Mouse (Mus musculus): Measurements from ENCODE around the gene Erich6. TPM values are rescaled to one million over a fixed set of nuclear protein-coding genes. Genes with fewer than 3 reads are reported as not detected.

Gene Erich6
- polyA plus RNA-seq (2016; fragmentation: Nextera tagmentation; extraction: Ambion mirVana), result 0.06 TPM in 1 of 2 replicates, not detected in the other

DNA sequence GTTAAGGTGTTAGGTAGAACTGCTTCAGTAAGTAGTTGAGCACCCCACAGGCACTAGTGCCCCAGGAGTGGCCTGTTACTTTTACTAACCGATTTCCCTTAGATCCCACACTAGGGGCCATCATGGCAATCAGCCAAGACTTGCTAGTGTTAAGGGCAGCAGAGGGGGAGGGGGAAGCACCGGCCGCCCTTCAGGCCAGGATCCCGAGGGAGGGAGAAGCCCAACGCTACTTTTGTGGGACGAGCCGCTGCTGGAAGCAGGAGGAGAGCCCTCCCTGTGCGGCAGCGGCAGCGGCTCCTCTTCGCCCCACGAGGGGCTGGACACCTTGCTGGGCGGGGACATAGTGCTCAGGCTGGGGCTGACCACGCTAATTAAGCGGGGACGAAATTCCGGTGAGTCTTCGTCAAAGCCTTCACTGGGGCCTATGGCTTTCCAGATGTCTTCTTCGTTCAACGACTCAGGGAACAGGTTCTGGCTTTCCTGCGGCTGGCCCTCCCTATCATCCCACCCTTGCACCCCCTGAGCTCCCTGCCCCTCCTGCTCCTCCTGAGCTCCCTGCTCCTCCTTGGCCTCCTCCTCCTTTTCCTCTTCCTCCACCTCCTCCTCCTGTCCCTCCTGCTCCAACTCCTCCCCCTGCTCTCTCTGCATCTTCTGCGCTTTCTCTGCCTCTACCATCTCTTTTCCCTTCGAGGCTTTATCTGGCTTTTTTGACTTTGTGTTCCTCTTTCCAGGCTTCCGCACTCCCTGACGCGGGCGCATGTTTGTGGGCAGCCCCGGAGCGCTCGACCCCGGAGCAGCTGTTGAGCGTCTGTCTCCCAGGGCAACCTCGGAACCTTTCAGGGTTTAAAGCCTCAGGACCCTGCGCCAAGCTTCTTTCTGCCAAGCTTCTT lies at the start of gene Erich6:
Erich6 (minus strand) TSS at position 802 of the 890 bp plus-strand sequence.
- H3K27me3 ChIP-seq (ENCODE audit: insufficient read depth, poor library complexity, severe bottlenecking), result no peaks in the 10 kb centered on the region
- H3K9me3 ChIP-seq, result no peaks in the 10 kb centered on the region
- peak within 1 kb of the TSS; percentile 64 for H3K4me3 ChIP-seq
- WGBS, result under 1% methylated on average over 34 of the region's 34 CpGs
- peak within 1 kb of the TSS; percentile 70 for H3K27ac ChIP-seq
- peaks cover 8% of the 10 kb centered on the region for H3K4me1 ChIP-seq
- no peaks in the 10 kb centered on the region for H3K36me3 ChIP-seq
- peak; percentile 79 for DNase-seq (ENCODE audit: low spot score)

DNA sequence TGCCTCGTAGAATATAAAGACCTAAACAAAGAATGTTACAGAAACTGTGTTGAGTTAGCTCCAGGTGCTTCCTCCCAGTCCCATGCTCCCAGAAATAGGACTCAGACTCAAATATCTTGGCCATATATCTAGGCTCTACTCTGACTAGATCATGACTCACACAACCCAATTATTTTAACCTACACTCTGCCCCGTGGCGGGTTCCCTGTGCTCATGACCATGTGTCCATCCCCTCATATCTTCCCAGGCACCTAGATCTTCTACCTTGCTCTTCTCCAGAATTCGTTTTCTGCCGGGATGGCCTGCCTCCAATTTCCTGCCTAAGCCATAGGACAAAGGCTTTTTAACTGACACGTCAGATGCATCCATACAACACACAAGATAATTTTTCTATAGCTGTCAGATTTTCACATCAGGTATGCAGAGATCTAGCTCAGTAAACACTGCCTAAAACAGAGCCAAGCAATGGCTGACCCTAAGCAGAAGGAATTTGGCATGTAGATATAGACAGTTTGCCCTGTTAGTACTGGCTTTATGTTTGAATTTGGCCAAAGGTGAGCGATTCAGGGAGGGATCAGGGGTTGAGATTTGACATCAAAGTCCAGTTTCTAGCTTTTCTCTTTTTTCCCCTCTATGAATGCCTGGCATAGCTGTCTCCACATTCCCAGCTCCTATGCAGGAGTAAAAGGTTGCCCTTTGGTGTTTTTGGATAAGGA lies 49.4 kb upstream of the Erich6 start:
- Histone ChIP-seq H3K4me1 (peaks cover 22% of the 10 kb centered on the region; the same call in 1 of the 2 replicates), H3K4me3 (no peak overlapping the region), H3K27me3 (ENCODE audit: insufficient read depth, poor library complexity, severe bottlenecking) (no peaks in the 10 kb centered on the region), H3K9me3 (no peaks in the 10 kb centered on the region), H3K27ac (no peak overlapping the region), H3K36me3 (no peaks in the 10 kb centered on the region)
- no peak for DNase-seq (ENCODE audit: low spot score)
- WGBS, result 81% methylated on average over 7 of the region's 7 CpGs

DNA sequence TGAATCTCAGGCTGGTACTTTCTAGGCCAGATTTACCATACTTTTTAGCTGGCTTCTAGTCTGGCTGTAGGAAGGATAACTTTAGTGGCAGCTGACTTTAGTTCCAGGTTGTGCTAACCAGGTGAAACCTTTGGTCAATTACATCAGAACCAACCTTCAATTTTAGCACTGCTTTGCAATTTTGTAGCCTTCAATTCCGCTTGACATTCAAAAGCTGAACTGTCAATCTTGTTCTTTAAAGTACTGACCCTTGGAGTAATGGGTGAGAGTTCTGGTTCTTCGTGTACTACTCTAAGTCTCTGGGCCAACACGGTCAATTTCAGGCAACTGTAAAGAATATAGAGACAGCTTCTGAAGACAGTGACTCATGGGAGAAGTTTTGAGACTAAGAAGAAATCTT lies 48.4 kb upstream of the Erich6 start:
- no peaks in the 10 kb centered on the region for H3K36me3 ChIP-seq

DNA sequence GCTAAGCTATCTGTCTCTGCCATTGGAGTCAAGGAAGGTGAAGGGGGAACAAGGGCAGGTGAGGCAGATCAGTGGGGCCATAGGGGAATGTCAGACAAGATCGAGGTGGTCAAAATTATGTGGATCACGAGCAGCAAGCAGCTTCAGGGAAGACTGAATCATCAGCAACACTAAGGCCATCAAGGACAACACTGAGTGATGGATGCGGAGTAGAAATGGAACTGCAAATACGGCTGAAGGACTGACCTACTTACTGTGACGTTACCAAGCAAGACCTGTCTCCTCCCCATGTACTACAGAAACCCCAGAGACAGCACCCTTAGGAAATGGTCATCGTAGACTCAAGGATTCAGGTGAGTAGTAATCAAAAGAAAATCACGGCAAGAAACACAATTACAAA lies 46.3 kb upstream of the Erich6 start:
- Histone ChIP-seq H3K4me1 (peaks cover 49% of the 10 kb centered on the region), H3K27me3 (ENCODE audit: insufficient read depth, poor library complexity, severe bottlenecking) (no peaks in the 10 kb centered on the region), H3K27ac (no peak overlapping the region), H3K9me3 (no peaks in the 10 kb centered on the region), H3K4me3 (no peak overlapping the region), H3K36me3 (no peaks in the 10 kb centered on the region)
- DNase-seq (ENCODE audit: low spot score), result no peak
- WGBS, result 84% methylated on average over 7 of the region's 7 CpGs

More for the DNA sequence above, 48.4 kb upstream of the Erich6 start:
- Histone ChIP-seq H3K9me3 (no peaks in the 10 kb centered on the region), H3K27ac (no peak overlapping the region), H3K4me1 (peaks cover 30% of the 10 kb centered on the region), H3K4me3 (no peak overlapping the region), H3K27me3 (ENCODE audit: insufficient read depth, poor library complexity, severe bottlenecking) (no peaks in the 10 kb centered on the region)
- no peak for DNase-seq (ENCODE audit: low spot score)
- 81% methylated on average over 3 of the region's 3 CpGs for WGBS

DNA sequence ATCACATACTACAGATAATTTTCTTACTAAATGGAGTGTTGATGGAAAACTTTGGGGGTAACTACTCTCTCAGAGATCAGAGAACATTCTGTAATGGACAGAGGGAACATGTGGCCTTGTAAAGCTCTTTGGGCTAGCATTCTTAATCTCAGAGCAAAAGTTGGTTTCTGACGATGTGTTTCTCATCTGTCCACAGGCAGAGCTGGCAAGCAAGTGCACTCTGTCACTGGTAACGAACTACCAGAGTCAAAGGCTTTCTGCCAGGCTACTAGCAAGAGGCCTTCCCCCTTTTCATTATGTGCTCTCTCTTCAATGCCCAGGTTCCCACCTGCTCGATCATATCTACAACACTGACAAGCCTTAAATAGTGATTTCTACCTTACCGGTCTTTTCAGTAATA lies 45.3 kb upstream of the Erich6 start:
- Histone ChIP-seq H3K9me3 (no peaks in the 10 kb centered on the region), H3K4me1 (peaks cover 56% of the 10 kb centered on the region), H3K27me3 (ENCODE audit: insufficient read depth, poor library complexity, severe bottlenecking) (no peaks in the 10 kb centered on the region), H3K36me3 (no peaks in the 10 kb centered on the region), H3K27ac (no peak overlapping the region), H3K4me3 (no peak overlapping the region)
- 79% methylated on average over 4 of the region's 4 CpGs for WGBS
- DNase-seq (ENCODE audit: low spot score), result no peak

DNA sequence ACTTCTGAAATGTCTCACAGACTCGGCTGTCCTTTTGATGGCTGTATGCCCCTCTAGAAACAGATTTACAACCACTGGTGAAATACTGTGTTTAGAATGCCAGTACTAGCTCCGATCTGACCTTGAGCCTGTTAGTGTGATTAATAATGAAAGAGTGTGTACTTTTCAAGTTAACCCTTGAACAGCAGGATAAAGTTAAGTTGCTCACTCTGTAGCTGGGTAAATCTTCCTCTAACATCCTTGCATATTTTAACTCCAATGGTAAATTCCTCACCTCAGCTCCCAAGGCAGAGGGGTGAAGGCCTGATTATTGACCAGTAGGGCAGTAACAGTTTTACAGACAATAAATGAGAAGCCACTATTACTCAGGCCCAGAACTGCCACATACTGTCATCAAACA lies 44.8 kb upstream of the Erich6 start:
- Histone ChIP-seq H3K4me3 (no peak overlapping the region), H3K36me3 (no peaks in the 10 kb centered on the region), H3K27me3 (ENCODE audit: insufficient read depth, poor library complexity, severe bottlenecking) (no peaks in the 10 kb centered on the region), H3K27ac (no peak overlapping the region), H3K9me3 (no peaks in the 10 kb centered on the region), H3K4me1 (peaks cover 55% of the 10 kb centered on the region)
- 56% methylated on average over 2 of the region's 2 CpGs for WGBS
- DNase-seq (ENCODE audit: low spot score), result no peak

DNA sequence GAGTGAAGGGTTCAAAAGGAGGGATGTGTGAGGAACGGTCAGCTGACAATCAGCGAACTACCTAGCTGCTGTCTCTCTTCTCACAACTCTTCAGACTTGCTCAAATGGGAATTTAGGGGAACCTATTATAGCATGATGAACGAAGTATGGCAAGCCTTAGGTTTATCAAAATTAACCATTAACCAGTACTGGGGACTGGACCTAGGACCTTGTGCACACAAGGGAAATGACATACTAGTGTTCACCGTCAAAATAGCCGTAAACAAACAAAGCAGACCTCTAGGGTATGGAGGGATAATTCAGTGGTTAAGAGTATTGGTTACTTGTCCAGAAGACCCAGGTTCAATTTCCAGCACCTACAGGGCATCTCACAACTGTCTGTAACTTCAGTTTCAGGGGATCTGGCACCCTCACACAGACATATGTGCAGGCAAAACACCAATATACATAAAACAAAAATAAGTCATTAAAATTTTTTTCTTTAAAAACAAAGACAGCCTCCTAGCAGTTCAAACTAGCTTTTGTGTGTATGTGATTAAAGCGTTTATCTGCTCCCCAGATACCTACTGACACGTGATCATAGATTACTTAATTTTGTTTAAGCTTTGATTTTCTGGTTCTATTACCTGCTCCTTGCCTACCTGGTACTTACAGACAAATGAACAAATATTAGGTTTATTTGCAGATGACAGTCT lies 44.1 kb upstream of the Erich6 start:
- peaks cover 2% of the 10 kb centered on the region; the same call in 1 of the 2 replicates for H3K36me3 ChIP-seq
- DNase-seq (ENCODE audit: low spot score), result no peak
- H3K27me3 ChIP-seq (ENCODE audit: insufficient read depth, poor library complexity, severe bottlenecking), result no peaks in the 10 kb centered on the region
- no peaks in the 10 kb centered on the region for H3K9me3 ChIP-seq
- no peak overlapping the region for H3K4me3 ChIP-seq
- H3K27ac ChIP-seq, result no peak overlapping the region
- H3K4me1 ChIP-seq, result peaks cover 53% of the 10 kb centered on the region
- WGBS, result 80% methylated on average over 7 of the region's 7 CpGs

DNA sequence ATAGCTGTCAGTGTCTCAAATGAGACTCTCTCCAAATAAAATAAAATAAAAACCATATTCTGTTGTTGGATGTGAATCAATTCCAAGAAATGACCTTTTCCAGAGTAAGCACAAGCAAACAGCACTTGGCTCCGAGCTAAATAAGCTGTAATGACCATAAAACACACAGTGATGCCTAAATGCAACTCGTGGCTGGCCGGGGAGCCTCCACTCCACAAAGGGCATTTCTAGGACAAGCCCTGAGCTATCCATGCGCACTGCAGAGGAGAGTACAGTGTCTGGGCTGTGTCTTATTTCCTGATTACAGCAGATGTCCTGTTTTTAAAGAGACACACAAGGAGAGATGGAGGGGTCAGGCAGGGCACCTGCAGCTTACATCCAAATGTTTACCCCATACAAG lies 43.0 kb upstream of the Erich6 start:
- Histone ChIP-seq H3K4me1 (peaks cover 51% of the 10 kb centered on the region), H3K4me3 (no peak overlapping the region), H3K27me3 (ENCODE audit: insufficient read depth, poor library complexity, severe bottlenecking) (no peaks in the 10 kb centered on the region), H3K36me3 (peaks cover 13% of the 10 kb centered on the region), H3K27ac (no peak overlapping the region), H3K9me3 (no peaks in the 10 kb centered on the region)
- WGBS, result 35% methylated on average over 4 of the region's 4 CpGs
- no peak for DNase-seq (ENCODE audit: low spot score)

DNA sequence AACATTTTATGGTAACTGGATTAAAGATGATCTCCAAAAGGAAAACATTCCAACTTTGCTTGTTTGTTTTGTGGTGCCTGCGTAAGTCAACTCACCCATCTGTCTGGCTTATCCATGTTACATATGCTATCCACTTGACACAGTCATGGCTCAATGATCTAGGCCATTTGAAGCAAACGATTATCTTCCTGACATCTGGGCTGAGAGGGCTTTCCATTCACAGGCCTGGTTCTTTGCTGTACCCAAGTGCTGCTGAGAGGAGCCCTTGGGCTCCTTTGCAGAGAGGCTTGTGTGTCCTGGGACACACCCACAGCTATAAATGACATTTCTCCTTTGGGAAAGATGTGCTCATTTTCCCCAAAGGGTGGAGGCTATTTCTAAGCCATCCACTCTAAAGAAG lies 41.9 kb upstream of the Erich6 start:
- Histone ChIP-seq H3K4me1 (peaks cover 51% of the 10 kb centered on the region), H3K27ac (peak overlapping the region; percentile 16; the same call in 1 of the 2 replicates), H3K9me3 (no peaks in the 10 kb centered on the region), H3K4me3 (no peak overlapping the region), H3K36me3 (peaks cover 20% of the 10 kb centered on the region), H3K27me3 (ENCODE audit: insufficient read depth, poor library complexity, severe bottlenecking) (no peaks in the 10 kb centered on the region)
- DNase-seq (ENCODE audit: low spot score), result no peak
- 53% methylated on average over 2 of the region's 2 CpGs for WGBS

DNA sequence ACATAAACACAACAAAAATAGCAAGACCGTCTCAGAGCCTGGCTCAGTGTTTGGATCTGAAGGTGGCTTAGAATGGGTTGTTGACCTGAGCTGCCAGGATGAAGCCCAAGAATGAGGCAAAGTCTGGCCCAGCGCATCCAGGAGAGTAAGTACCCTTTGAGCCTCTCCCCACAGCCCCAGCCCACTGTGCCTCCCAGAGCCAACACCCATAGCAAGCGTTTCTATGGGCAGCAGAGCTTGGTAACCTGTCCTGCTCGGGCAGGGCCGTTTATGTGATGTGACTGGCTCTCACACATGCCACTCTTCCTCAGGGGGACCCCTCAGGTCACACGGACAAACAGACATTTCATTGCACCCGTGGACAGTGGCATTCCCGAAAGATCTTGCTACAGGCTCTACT lies 41.4 kb upstream of the Erich6 start:
- H3K4me1 ChIP-seq, result peaks cover 51% of the 10 kb centered on the region
- WGBS, result 53% methylated on average over 8 of the region's 8 CpGs
- peaks cover 20% of the 10 kb centered on the region for H3K36me3 ChIP-seq
- H3K9me3 ChIP-seq, result no peaks in the 10 kb centered on the region
- no peak overlapping the region for H3K4me3 ChIP-seq
- no peak for DNase-seq (ENCODE audit: low spot score)
- H3K27ac ChIP-seq, result no peak overlapping the region
- H3K27me3 ChIP-seq (ENCODE audit: insufficient read depth, poor library complexity, severe bottlenecking), result no peaks in the 10 kb centered on the region

DNA sequence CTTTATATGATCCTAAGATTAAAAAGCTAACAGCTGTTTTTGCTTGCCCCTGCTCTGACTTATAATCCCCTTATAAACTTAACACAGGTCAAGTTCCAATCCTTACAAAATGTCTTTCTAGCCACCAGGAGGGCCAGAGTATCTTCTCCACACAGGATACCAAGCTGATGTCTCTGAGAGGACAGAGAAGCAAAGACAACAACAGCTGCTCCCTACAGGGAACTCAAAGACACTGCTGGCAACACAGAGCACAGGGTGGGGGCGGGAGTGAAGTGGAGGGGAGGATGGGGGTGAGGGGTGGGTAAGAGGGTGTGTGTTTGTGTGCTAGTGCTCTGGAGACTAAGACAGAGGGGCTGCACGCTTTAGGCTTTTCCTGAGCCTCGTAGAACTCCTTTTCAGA lies 40.6 kb upstream of the Erich6 start:
- peak overlapping the region; percentile 62; the same call in 1 of the 2 replicates for H3K27ac ChIP-seq
- no peak overlapping the region for H3K4me3 ChIP-seq
- no peak for DNase-seq (ENCODE audit: low spot score)
- H3K36me3 ChIP-seq, result peaks cover 20% of the 10 kb centered on the region
- WGBS, result 62% methylated on average over 3 of the region's 3 CpGs
- peaks cover 54% of the 10 kb centered on the region for H3K4me1 ChIP-seq
- H3K9me3 ChIP-seq, result no peaks in the 10 kb centered on the region
- H3K27me3 ChIP-seq (ENCODE audit: insufficient read depth, poor library complexity, severe bottlenecking), result no peaks in the 10 kb centered on the region

DNA sequence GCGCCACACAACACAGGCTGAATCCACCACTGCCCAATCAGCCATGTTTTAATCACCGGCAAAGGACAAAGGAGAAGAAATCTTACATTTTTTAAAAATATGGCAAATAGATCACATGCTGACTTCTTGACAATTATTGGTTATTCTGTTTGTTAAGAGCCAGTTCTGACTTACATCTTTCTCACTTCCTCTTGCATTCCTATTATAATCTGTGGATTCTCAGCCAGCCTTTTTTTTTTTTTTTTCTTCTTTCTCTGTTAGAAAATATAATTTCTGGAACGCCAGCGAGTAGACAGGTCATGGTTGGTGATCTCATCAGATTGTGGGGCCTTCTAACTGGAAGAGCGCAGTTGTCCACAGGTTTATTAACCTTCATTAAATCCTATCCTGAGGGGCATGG lies 36.3 kb upstream of the Erich6 start:
- H3K9me3 ChIP-seq, result no peaks in the 10 kb centered on the region
- no peak for DNase-seq (ENCODE audit: low spot score)
- 91% methylated on average over 5 of the region's 5 CpGs for WGBS
- no peak overlapping the region for H3K4me3 ChIP-seq
- no peaks in the 10 kb centered on the region for H3K27me3 ChIP-seq (ENCODE audit: insufficient read depth, poor library complexity, severe bottlenecking)
- peaks cover 20% of the 10 kb centered on the region for H3K36me3 ChIP-seq
- H3K4me1 ChIP-seq, result peaks cover 24% of the 10 kb centered on the region
- no peak overlapping the region for H3K27ac ChIP-seq
